Mouse (Mus musculus): ENCODE results near the gene Hs2st1.

DNA sequence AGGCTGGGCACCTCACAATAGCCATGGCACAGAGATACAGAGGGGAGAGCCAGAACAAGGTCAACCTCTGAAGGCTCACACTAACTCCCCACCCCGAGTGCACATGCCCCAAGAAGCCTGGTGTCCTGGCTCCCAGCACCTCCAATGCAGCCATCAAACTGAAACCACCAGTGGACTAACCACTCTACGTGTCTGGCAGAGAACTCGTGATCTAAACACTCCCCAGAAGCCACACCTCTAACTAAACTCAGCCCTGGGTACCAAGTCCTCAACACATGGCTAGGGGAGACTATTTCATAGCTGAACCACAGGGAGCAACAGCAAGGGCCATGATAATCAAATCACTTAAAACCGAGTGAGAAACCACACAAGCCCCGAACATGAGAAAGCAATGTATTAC, 11.7 kb downstream of the Hs2st1 start:
- TF ChIP-seq CTCF (IDR thresholded peaks at IDR 0.05; ENCODE audit: insufficient read depth, low read depth, low read length) (no peak), POLR2A (IDR thresholded peaks at IDR 0.05; ENCODE audit: insufficient read depth, low read depth, low read length) (no peak)

All from olfactory bulb, adult 2 months (tissue).